Mouse (Mus musculus): ENCODE measurements around the gene Slc17a9. TPM values are rescaled to one million over a fixed set of nuclear protein-coding genes. Genes with fewer than 3 reads are reported as not detected.

Slc17a9 gene
- polyA plus RNA-seq, 1 experiment = 0.04 TPM

DNA sequence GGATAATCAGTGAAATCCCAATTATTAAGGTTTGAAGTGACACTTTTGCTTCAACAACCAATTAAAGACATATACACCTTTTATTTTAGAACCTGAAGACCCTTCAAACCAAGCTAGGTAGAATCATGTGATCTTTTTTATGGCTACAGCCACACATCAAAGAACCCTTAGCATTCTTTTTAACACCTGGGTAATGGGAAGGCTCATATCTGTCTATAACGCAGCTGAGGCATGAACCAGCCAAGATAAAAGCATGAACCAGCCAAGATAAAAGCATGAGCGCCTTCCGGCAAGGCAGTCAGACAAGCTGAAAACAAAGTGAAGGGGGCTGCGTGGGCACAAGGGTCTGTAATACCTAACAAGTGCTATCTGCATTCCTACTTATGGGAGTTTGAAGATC is 41.0 kb upstream of the Slc17a9 start:
- Histone ChIP-seq H3K27me3 (ENCODE audit: control insufficient read depth, insufficient read depth, insufficient read length) (no peaks in the 10 kb centered on the region), H3K79me3 (ENCODE audit: low read depth) (peaks cover 2% of the 10 kb centered on the region), H3K4me3 (ENCODE audit: insufficient read depth, poor library complexity, severe bottlenecking) (no peak overlapping the region), H3K36me3 (ENCODE audit: control insufficient read depth, insufficient read depth) (peaks cover 87% of the 10 kb centered on the region), H3K79me2 (ENCODE audit: control insufficient read depth, insufficient read depth) (peaks cover 19% of the 10 kb centered on the region), H3ac (ENCODE audit: control insufficient read depth, insufficient read length, low read depth) (no peak overlapping the region)
- TF ChIP-seq USF1 (IDR thresholded peaks at IDR 0.05; ENCODE audit: low read depth) (no peak), CEBPB (IDR thresholded peaks at IDR 0.05; ENCODE audit: low read depth) (no peak), CTCF (IDR thresholded peaks at IDR 0.05; ENCODE audit: control insufficient read depth, insufficient read depth, insufficient read length) (no peak), MAX (IDR thresholded peaks at IDR 0.05) (no peak), MYOD1 (IDR thresholded peaks at IDR 0.05; ENCODE audit: control insufficient read depth, insufficient read length, low read depth) (no peak), FOSL1 (IDR thresholded peaks at IDR 0.05; ENCODE audit: insufficient read depth, low read length, poor library complexity, severe bottlenecking) (no peak), MYOG (IDR thresholded peaks at IDR 0.05; ENCODE audit: control insufficient read depth, extremely low read depth, insufficient read length) (no peak)

DNA sequence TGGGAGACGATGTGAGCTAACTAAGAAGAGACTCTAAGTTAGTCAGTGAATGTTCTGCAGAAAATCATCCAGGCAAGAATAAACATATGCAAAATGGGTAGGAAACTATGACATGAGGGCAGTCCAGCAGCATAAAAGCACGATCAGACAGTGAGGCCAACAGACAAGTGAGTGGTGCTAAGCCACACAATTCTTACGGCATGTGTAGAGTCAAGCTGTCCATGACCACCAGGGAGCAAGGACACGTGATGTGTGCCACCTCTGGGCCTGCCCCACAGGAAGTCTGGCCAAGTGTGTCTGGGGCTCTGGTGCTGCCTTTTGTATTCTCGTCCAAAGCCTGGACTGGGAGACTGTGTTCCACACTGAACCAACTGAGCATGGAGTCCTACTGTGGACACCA is 35.2 kb upstream of the Slc17a9 start:
- Histone ChIP-seq H3K79me2 (ENCODE audit: control insufficient read depth, insufficient read depth) (peaks cover 77% of the 10 kb centered on the region), H3K27me3 (ENCODE audit: control insufficient read depth, insufficient read depth, insufficient read length) (no peaks in the 10 kb centered on the region), H3ac (ENCODE audit: control insufficient read depth, insufficient read length, low read depth) (no peak overlapping the region), H3K79me3 (ENCODE audit: low read depth) (peaks cover 51% of the 10 kb centered on the region), H3K36me3 (ENCODE audit: control insufficient read depth, insufficient read depth) (peaks cover 63% of the 10 kb centered on the region), H3K4me3 (ENCODE audit: insufficient read depth, poor library complexity, severe bottlenecking) (no peak overlapping the region)
- TF ChIP-seq CEBPB (IDR thresholded peaks at IDR 0.05; ENCODE audit: low read depth) = no peak
- TF ChIP-seq MAX (IDR thresholded peaks at IDR 0.05) = no peak
- no peak for TF ChIP-seq CTCF (IDR thresholded peaks at IDR 0.05; ENCODE audit: control insufficient read depth, insufficient read depth, insufficient read length)
- no peak for TF ChIP-seq FOSL1 (IDR thresholded peaks at IDR 0.05; ENCODE audit: insufficient read depth, low read length, poor library complexity, severe bottlenecking)
- TF ChIP-seq MYOD1 (IDR thresholded peaks at IDR 0.05; ENCODE audit: control insufficient read depth, insufficient read length, low read depth) = no peak
- TF ChIP-seq MYOG (IDR thresholded peaks at IDR 0.05; ENCODE audit: control insufficient read depth, extremely low read depth, insufficient read length) = no peak
- TF ChIP-seq USF1 (IDR thresholded peaks at IDR 0.05; ENCODE audit: low read depth) = no peak

DNA sequence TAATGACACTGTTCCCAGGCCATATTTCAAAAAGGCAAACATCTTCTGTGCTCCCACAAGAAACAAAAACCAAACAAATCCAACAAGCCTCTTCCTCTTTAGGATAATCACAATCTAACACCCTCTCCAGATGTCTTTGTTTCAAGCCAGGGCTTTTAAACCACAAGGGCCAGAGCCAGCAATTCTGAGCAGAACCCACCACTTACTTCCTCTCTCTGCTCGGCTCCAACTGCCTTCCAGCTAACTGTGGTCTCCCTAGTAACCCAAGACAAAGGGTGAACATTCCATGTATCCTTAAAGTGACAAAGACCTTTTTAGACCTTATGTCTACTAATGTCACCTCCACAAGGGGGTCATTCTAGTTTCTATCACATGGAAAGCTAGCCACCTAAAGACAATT is 32.4 kb upstream of the Slc17a9 start:
- Histone ChIP-seq H3K27me3 (ENCODE audit: control insufficient read depth, insufficient read depth, insufficient read length) (no peaks in the 10 kb centered on the region), H3K36me3 (ENCODE audit: control insufficient read depth, insufficient read depth) (peaks cover 35% of the 10 kb centered on the region), H3K79me3 (ENCODE audit: low read depth) (peaks cover 78% of the 10 kb centered on the region), H3K4me3 (ENCODE audit: insufficient read depth, poor library complexity, severe bottlenecking) (no peak overlapping the region), H3ac (ENCODE audit: control insufficient read depth, insufficient read length, low read depth) (no peak overlapping the region), H3K79me2 (ENCODE audit: control insufficient read depth, insufficient read depth) (peaks cover 100% of the 10 kb centered on the region)
- TF ChIP-seq CEBPB (IDR thresholded peaks at IDR 0.05; ENCODE audit: low read depth) = no peak
- TF ChIP-seq CTCF (IDR thresholded peaks at IDR 0.05; ENCODE audit: control insufficient read depth, insufficient read depth, insufficient read length) = no peak
- TF ChIP-seq FOSL1 (IDR thresholded peaks at IDR 0.05; ENCODE audit: insufficient read depth, low read length, poor library complexity, severe bottlenecking) = no peak
- no peak for TF ChIP-seq MAX (IDR thresholded peaks at IDR 0.05)
- no peak for TF ChIP-seq MYOG (IDR thresholded peaks at IDR 0.05; ENCODE audit: control insufficient read depth, extremely low read depth, insufficient read length)
- TF ChIP-seq USF1 (IDR thresholded peaks at IDR 0.05; ENCODE audit: low read depth) = no peak
- no peak for TF ChIP-seq MYOD1 (IDR thresholded peaks at IDR 0.05; ENCODE audit: control insufficient read depth, insufficient read length, low read depth)

DNA sequence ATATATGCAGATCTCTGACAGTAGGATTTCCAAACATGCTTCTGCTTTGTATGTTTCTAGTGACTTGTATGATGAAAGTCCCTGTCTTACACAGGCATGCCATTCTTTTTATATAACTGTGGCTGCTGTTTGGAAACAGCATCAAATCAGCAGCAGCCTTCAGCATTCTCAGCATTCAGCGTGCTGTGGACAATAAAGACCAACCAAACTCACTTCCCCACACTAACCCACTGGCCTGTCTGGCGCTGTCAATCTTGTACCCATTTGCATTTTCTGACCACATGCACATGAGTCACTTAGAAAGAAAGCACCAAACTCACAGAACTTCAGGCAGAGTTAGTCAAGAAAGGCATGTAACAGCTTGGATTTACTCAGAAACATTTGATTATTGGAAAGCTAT is 29.9 kb upstream of the Slc17a9 start:
- peaks cover 95% of the 10 kb centered on the region for H3K79me3 ChIP-seq (ENCODE audit: low read depth)
- peaks cover 19% of the 10 kb centered on the region for H3K36me3 ChIP-seq (ENCODE audit: control insufficient read depth, insufficient read depth)
- TF ChIP-seq MYOD1 (IDR thresholded peaks at IDR 0.05; ENCODE audit: control insufficient read depth, insufficient read length, low read depth) (peak; percentile 82), FOSL1 (IDR thresholded peaks at IDR 0.05; ENCODE audit: insufficient read depth, low read length, poor library complexity, severe bottlenecking) (no peak), USF1 (IDR thresholded peaks at IDR 0.05; ENCODE audit: low read depth) (peak; percentile 49)

DNA sequence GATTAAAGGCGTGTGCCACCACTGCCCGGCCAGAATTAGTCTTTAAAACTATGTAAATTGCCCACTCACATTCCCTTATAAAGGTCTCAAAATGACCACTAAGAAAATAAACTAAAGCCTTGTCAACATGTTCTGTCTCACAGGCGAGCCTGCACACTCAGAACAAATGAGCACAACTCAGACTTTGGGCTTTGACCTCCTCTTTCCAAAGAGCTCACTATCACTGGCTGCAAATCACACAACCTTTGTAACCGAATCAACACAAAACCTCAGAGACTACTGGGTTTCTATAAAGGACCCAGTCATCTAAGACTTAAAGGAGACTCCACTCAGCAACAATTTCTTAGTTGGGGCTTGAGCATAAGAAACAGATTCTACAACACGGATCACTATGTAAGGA is 24.6 kb upstream of the Slc17a9 start:
- peak overlapping the region; percentile 81 for H3K4me3 ChIP-seq (ENCODE audit: insufficient read depth, poor library complexity, severe bottlenecking)

More for the DNA sequence above, 29.9 kb upstream of the Slc17a9 start:
- no peak overlapping the region for H3K4me3 ChIP-seq (ENCODE audit: insufficient read depth, poor library complexity, severe bottlenecking)
- H3ac ChIP-seq (ENCODE audit: control insufficient read depth, insufficient read length, low read depth) = no peak overlapping the region
- H3K27me3 ChIP-seq (ENCODE audit: control insufficient read depth, insufficient read depth, insufficient read length) = no peaks in the 10 kb centered on the region
- H3K79me2 ChIP-seq (ENCODE audit: control insufficient read depth, insufficient read depth) = peaks cover 100% of the 10 kb centered on the region

More for the DNA sequence above, 24.6 kb upstream of the Slc17a9 start:
- TF ChIP-seq FOSL1 (IDR thresholded peaks at IDR 0.05; ENCODE audit: insufficient read depth, low read length, poor library complexity, severe bottlenecking) (no peak), MAX (IDR thresholded peaks at IDR 0.05) (no peak), CEBPB (IDR thresholded peaks at IDR 0.05; ENCODE audit: low read depth) (no peak), MYOG (IDR thresholded peaks at IDR 0.05; ENCODE audit: control insufficient read depth, extremely low read depth, insufficient read length) (no peak), USF1 (IDR thresholded peaks at IDR 0.05; ENCODE audit: low read depth) (no peak), CTCF (IDR thresholded peaks at IDR 0.05; ENCODE audit: control insufficient read depth, insufficient read depth, insufficient read length) (no peak), MYOD1 (IDR thresholded peaks at IDR 0.05; ENCODE audit: control insufficient read depth, insufficient read length, low read depth) (no peak)
- Histone ChIP-seq H3K27me3 (ENCODE audit: control insufficient read depth, insufficient read depth, insufficient read length) (no peaks in the 10 kb centered on the region), H3ac (ENCODE audit: control insufficient read depth, insufficient read length, low read depth) (no peak overlapping the region), H3K79me2 (ENCODE audit: control insufficient read depth, insufficient read depth) (peaks cover 100% of the 10 kb centered on the region), H3K36me3 (ENCODE audit: control insufficient read depth, insufficient read depth) (peaks cover 14% of the 10 kb centered on the region), H3K79me3 (ENCODE audit: low read depth) (peaks cover 98% of the 10 kb centered on the region)

Data from C2C12 (cell line).